Mouse (Mus musculus): ENCODE data around the gene Lrig3. TPM values are rescaled to one million over a fixed set of nuclear protein-coding genes. Genes with fewer than 3 reads are reported as not detected.

Gene Lrig3
- not detected for polyA plus RNA-seq (2017; shearing (Covaris generic))

DNA sequence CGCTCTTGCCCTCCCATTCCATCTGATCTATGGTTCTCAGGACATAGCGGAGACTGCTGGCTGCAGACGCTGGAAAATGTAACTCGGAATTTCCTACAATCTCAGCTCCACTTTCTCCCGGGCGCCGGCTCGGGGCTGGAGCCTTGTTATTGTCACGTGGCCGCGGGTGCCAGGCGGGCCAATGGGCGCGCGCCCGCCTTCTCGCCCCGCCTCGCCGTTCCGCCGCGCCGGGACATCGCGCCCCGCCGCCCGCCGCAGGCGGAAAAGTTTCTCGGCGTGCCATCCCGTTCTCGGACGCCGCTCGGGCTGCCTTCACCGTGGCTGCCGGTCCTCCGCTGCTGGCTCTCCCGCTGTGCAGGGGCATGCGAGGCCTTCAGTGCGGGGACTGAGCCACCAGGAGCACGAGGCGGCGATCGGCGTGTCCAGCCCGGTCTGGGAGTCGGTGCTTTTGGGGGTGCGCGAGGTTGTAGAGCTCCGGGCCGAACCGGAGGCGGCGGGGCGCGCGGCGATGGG is at the start of gene Lrig3:
Gene Lrig3 (plus strand): TSS at position 201 of the 513 bp plus-strand sequence.

